Mouse (Mus musculus) embryonic facial prominence, embryonic 12.5 days (tissue): ENCODE measurements around the gene Dok4. TPM values are rescaled to one million over a fixed set of nuclear protein-coding genes. Genes with fewer than 3 reads are reported as not detected.

Experiments used
- ATAC-seq: fragments of 200-750 bp; cut with Nextera tagmentation; 2 replicates; pipeline ENCODE4 v1.8.0; 2017; ENCODE audit not compliant: insufficient number of reproducible peaks, insufficient read depth, low FRiP score, low TSS enrichment
- H3K27ac ChIP-seq: fragments of 300-500 bp; sonication (generic); 2 replicates; pipeline ENCODE4 v1.5.1; 2016; ENCODE audit warnings: mild to moderate bottlenecking
- H3K27me3 ChIP-seq: fragments of 300-500 bp; sonication (generic); 2 replicates; pipeline ENCODE4 v1.6.1; 2016; ENCODE audit warnings: mild to moderate bottlenecking, moderate library complexity
- H3K36me3 ChIP-seq: fragments of 300-500 bp; sonication (generic); 2 replicates; pipeline ENCODE4 v1.6.1; 2016; ENCODE audit warnings: mild to moderate bottlenecking
- H3K4me1 ChIP-seq: fragments of 300-500 bp; sonication (generic); 2 replicates; pipeline ENCODE4 v1.6.1; 2016
- H3K4me2 ChIP-seq: fragments of 300-500 bp; sonication (generic); replicated peaks from 2 replicates; pipeline ENCODE4 v1.6.1; 2016; ENCODE audit warnings: mild to moderate bottlenecking, moderate library complexity
- H3K4me3 ChIP-seq: fragments of 300-500 bp; sonication (generic); 2 replicates; pipeline ENCODE4 v1.5.1; 2016; ENCODE audit warnings: mild to moderate bottlenecking
- H3K9ac ChIP-seq: fragments of 300-500 bp; sonication (generic); 2 replicates; pipeline ENCODE4 v1.6.1; 2016; ENCODE audit warnings: mild to moderate bottlenecking, moderate library complexity
- H3K9me3 ChIP-seq: fragments of 300-500 bp; sonication (generic); 2 replicates; pipeline ENCODE4 v1.6.1; 2016; ENCODE audit warnings: mild to moderate bottlenecking, moderate library complexity
- WGBS: fragments of 180-500 bp; shearing (Covaris S2); methylation state at CpG from one replicate; pipeline ENCODE4 v1.1.7; 2016; 5-methylcytosine and 5-hydroxymethylcytosine counted together
- polyA plus RNA-seq: library from polyadenylated mRNA; unstranded; fragments of >200 nt; fragmentation: Nextera tagmentation; extraction: Ambion mirVana; gene quantifications from 2 replicates; pipeline ENCODE4 v1.2.1, GENCODE M21; 2016

The Dok4 gene
- polyA plus RNA-seq, 1 experiment from 2014 or later, result 25.1 TPM

GRCm38 (mm10) chr8:94876820-94877219 is 690 bp upstream of the Dok4 start:
- ATAC-seq, result no peak
- WGBS, result 43% methylated on average over 3 of the region's 3 CpGs
- no peak overlapping the region for H3K4me3 ChIP-seq

GRCm38 (mm10) chr8:94875871-94876150 is 319 bp downstream of the Dok4 start:
- Histone ChIP-seq H3K27ac (peak overlapping the region; percentile 63; the same call in 1 of the 2 replicates), H3K9me3 (no peaks in the 10 kb centered on the region), H3K36me3 (no peaks in the 10 kb centered on the region), H3K4me1 (peaks cover 29% of the 10 kb centered on the region), H3K9ac (peak overlapping the region; percentile 65), H3K4me3 (peak overlapping the region; percentile 64), H3K27me3 (peaks cover 14% of the 10 kb centered on the region), H3K4me2 (peak overlapping the region; percentile 90)
- WGBS, result 0% methylated on average over 15 of the region's 20 CpGs
- ATAC-seq, result no peak

More at GRCm38 (mm10) chr8:94876820-94877219, 690 bp upstream of the Dok4 start:
- Histone ChIP-seq H3K36me3 (no peaks in the 10 kb centered on the region), H3K9me3 (no peaks in the 10 kb centered on the region), H3K27me3 (peaks cover 14% of the 10 kb centered on the region), H3K9ac (no peak overlapping the region), H3K27ac (no peak overlapping the region), H3K4me2 (peak overlapping the region; percentile 90), H3K4me1 (peaks cover 21% of the 10 kb centered on the region)

GRCm38 (mm10) chr8:94875096-94875870 is 847 bp downstream of the Dok4 start:
- Histone ChIP-seq H3K4me1 (peaks cover 33% of the 10 kb centered on the region), H3K4me3 (peak overlapping the region; percentile 64), H3K4me2 (peak overlapping the region; percentile 90), H3K27ac (no peak overlapping the region; the same call in 1 of the 2 replicates), H3K36me3 (no peaks in the 10 kb centered on the region), H3K9ac (peak overlapping the region; percentile 65), H3K9me3 (no peaks in the 10 kb centered on the region), H3K27me3 (peaks cover 14% of the 10 kb centered on the region)
- no peak for ATAC-seq
- 14% methylated on average over 17 of the region's 17 CpGs for WGBS

- no peak for ATAC-seq
- H3K27ac ChIP-seq, result no peak overlapping the region
- peak overlapping the region; percentile 64; the same call in 1 of the 2 replicates for H3K4me3 ChIP-seq
- 14% methylated on average over 6 of the region's 6 CpGs for WGBS
- no peak overlapping the region for H3K9ac ChIP-seq
- H3K4me1 ChIP-seq, result peaks cover 42% of the 10 kb centered on the region
- H3K9me3 ChIP-seq, result no peaks in the 10 kb centered on the region
- no peaks in the 10 kb centered on the region for H3K36me3 ChIP-seq
- no peak overlapping the region for H3K4me2 ChIP-seq
- peaks cover 20% of the 10 kb centered on the region for H3K27me3 ChIP-seq
Measured at GRCm38 (mm10) chr8:94874358-94874757, 1.8 kb downstream of the Dok4 start.

- H3K4me3 ChIP-seq, result no peak overlapping the region
- H3K27ac ChIP-seq, result no peak overlapping the region
- H3K9ac ChIP-seq, result no peak overlapping the region
- no peaks in the 10 kb centered on the region for H3K9me3 ChIP-seq
- 46% methylated on average over 2 of the region's 2 CpGs for WGBS
- ATAC-seq, result no peak
- H3K27me3 ChIP-seq, result peaks cover 20% of the 10 kb centered on the region
- no peak overlapping the region for H3K4me2 ChIP-seq
- H3K36me3 ChIP-seq, result no peaks in the 10 kb centered on the region
- H3K4me1 ChIP-seq, result peaks cover 42% of the 10 kb centered on the region
Measured at GRCm38 (mm10) chr8:94872576-94872975, 3.6 kb downstream of the Dok4 start.

GRCm38 (mm10) chr8:94872156-94872555 is 4.0 kb downstream of the Dok4 start:
- Histone ChIP-seq H3K4me2 (no peak overlapping the region), H3K9ac (no peak overlapping the region), H3K4me1 (peaks cover 42% of the 10 kb centered on the region), H3K9me3 (no peaks in the 10 kb centered on the region), H3K27me3 (peaks cover 20% of the 10 kb centered on the region), H3K27ac (no peak overlapping the region), H3K4me3 (no peak overlapping the region), H3K36me3 (0 out of 2 replicates have a peak, but pooled peaks cover under 1% of the 10 kb centered on the region)
- ATAC-seq, result no peak
- 15% methylated on average over 3 of the region's 3 CpGs for WGBS

GRCm38 (mm10) chr8:94871108-94871894 is 4.8 kb downstream of the Dok4 start:
- H3K4me3 ChIP-seq, result peak overlapping the region; percentile 45
- H3K4me2 ChIP-seq, result peak overlapping the region; percentile 89
- peaks cover 20% of the 10 kb centered on the region for H3K27me3 ChIP-seq
- H3K4me1 ChIP-seq, result peaks cover 42% of the 10 kb centered on the region
- 3% methylated on average over 7 of the region's 7 CpGs for WGBS
- no peak overlapping the region; the same call in 1 of the 2 replicates for H3K27ac ChIP-seq
- H3K9ac ChIP-seq, result peak overlapping the region; percentile 50
- no peaks in the 10 kb centered on the region for H3K9me3 ChIP-seq
- peaks cover 8% of the 10 kb centered on the region for H3K36me3 ChIP-seq
- no peak for ATAC-seq

GRCm38 (mm10) chr8:94870474-94871107 is 5.5 kb downstream of the Dok4 start:
- Histone ChIP-seq H3K4me2 (peak overlapping the region; percentile 89), H3K4me1 (peaks cover 41% of the 10 kb centered on the region), H3K27ac (no peak overlapping the region), H3K9ac (peak overlapping the region; percentile 50), H3K27me3 (peaks cover 20% of the 10 kb centered on the region), H3K4me3 (peak overlapping the region; percentile 45), H3K9me3 (no peaks in the 10 kb centered on the region), H3K36me3 (peaks cover 15% of the 10 kb centered on the region)
- WGBS, result 5% methylated on average over 22 of the region's 22 CpGs
- 0 out of 2 replicates have a peak, but pooled peaks have one; percentile 9 for ATAC-seq

GRCm38 (mm10) chr8:94870003-94870402 is 6.1 kb downstream of the Dok4 start:
- peaks cover 21% of the 10 kb centered on the region for H3K36me3 ChIP-seq
- peaks cover 16% of the 10 kb centered on the region for H3K27me3 ChIP-seq
- H3K4me2 ChIP-seq, result peak overlapping the region; percentile 89
- peak overlapping the region; percentile 50; the same call in 1 of the 2 replicates for H3K9ac ChIP-seq
- no peak overlapping the region for H3K27ac ChIP-seq
- 18% methylated on average over 4 of the region's 4 CpGs for WGBS
- H3K4me3 ChIP-seq, result peak overlapping the region; percentile 45
- no peaks in the 10 kb centered on the region for H3K9me3 ChIP-seq
- ATAC-seq, result no peak
- H3K4me1 ChIP-seq, result peaks cover 35% of the 10 kb centered on the region

GRCm38 (mm10) chr8:94869146-94869545 is 7.0 kb downstream of the Dok4 start:
- H3K9ac ChIP-seq, result no peak overlapping the region
- peaks cover 9% of the 10 kb centered on the region; the same call in 1 of the 2 replicates for H3K27me3 ChIP-seq
- WGBS, result 49% methylated on average over 7 of the region's 7 CpGs
- H3K27ac ChIP-seq, result no peak overlapping the region
- no peaks in the 10 kb centered on the region for H3K9me3 ChIP-seq
- ATAC-seq, result no peak
- H3K4me1 ChIP-seq, result peaks cover 29% of the 10 kb centered on the region
- peaks cover 30% of the 10 kb centered on the region for H3K36me3 ChIP-seq
- H3K4me3 ChIP-seq, result no peak overlapping the region
- H3K4me2 ChIP-seq, result 0 out of 2 replicates have a peak overlapping the region, but pooled peaks have one; percentile 1

- no peak overlapping the region for H3K4me3 ChIP-seq
- no peak overlapping the region for H3K4me2 ChIP-seq
- peaks cover 6% of the 10 kb centered on the region; the same call in 1 of the 2 replicates for H3K27me3 ChIP-seq
- H3K36me3 ChIP-seq, result peaks cover 52% of the 10 kb centered on the region
- WGBS, result 84% methylated on average over 9 of the region's 9 CpGs
- no peaks in the 10 kb centered on the region for H3K9me3 ChIP-seq
- H3K9ac ChIP-seq, result no peak overlapping the region
- no peak overlapping the region for H3K27ac ChIP-seq
- no peak for ATAC-seq
- H3K4me1 ChIP-seq, result peaks cover 21% of the 10 kb centered on the region
Measured at GRCm38 (mm10) chr8:94866921-94867320, 9.2 kb downstream of the Dok4 start.
